Mouse (Mus musculus): ENCODE results near the gene Tnfsf4.

Tnfsf4 gene

GRCm38 (mm10) chr1:161394931-161395459 lies at the start of gene Tnfsf4:
Gene Tnfsf4, plus strand, starts transcription at chr1:161395409.
- DNase-seq (ENCODE audit: low spot score), result no peak

GRCm38 (mm10) chr1:161350981-161351380 lies 44.2 kb upstream of the Tnfsf4 start:
- DNase-seq (ENCODE audit: low spot score), result no peak

DNA sequence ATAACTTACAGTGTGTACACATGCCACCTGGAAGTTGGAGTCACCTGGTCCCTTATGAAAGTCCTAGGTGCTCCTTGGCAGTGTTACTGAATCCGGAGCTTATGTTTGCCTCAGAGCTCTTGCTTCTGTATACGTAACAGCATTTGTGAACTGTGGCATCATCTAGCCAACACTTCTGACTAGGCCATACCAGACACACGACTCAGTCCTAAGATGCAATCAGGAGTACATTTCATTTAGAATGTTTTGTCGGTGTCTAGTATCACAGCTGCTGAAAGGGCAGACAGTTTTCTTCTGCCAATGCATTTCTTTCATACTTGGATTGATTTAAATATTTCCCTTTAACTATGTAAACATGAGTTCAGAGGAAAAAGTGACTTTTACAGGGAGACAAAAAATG lies 30.2 kb upstream of the Tnfsf4 start:
- no peak for DNase-seq (ENCODE audit: low spot score)

DNA sequence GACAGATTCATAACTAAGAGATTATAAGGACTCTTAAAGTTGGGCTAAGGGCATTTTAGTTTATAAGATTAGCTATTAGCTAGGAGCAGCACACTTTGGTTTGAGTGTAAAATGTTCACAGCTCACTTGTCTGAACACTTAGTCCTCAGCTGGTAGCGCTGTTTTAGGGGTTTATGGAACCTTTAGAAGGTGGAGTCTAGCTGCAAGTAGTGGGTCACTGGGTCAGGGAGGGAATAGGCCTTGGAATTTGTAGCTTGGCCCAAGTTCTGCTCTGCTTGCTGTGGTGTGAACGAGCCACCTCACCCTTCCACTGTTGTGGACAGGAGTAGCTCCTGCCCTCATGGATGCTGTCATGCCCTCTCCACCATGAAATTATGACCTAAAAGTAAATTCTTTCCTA lies 23.3 kb upstream of the Tnfsf4 start:
- no peak for DNase-seq (ENCODE audit: low spot score)

- no peak for DNase-seq (ENCODE audit: low spot score)
Observed at GRCm38 (mm10) chr1:161375866-161376265, 19.3 kb upstream of the Tnfsf4 start.

DNA sequence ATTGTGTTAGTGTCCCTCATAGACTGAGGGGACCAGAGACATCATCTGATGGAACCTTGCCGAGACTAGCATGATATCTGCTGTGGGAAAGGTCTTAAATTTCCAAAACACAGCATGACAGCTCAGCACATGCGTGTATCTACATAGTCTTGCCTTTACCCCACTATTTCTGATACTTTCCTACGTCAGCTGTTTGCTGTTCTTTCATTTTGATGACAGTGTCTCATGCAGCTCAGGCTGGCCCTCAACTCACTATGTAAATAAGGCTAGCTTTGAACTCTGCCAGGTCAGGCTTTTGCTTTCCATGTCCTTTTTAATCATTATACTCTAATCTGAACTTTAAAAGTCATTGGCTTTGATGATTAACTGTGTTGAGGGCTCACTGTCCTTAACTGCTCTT lies 16.6 kb upstream of the Tnfsf4 start:
- DNase-seq (ENCODE audit: low spot score), result no peak

DNA sequence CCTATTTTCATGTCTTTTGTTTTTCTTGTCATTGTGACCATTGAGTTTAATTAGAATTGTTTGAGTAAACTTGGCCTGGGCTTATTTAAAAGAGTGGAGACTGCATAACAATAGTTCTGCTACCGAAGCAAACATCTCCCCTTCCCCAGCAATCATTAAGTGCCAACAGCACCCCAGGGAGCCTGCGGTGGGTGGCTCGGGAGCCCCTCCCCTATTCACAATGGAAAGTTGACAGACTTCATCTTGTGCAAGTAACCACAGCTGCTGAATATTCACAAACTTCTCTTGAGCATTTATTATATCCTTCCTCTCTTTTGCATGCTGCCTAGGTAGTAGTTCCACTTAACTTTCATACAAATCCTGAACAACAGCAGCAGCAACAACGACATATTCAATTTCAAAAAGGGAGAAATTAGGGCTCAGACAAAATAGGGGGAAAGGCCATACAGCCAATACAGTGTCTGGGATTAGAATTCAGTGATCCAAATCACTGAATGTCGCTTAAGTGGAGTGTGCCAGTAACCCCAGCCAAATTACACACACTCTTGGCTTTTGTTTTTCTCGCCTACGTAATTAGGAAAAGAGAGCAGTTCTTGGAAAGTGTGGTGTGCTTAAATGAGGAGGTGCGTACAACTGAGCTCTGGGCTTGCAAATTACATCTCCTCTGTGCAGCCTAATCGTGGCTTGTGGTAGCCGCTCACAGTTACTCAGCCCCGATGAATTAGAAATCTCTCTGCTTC lies 15.4 kb upstream of the Tnfsf4 start:
- no peak for DNase-seq (ENCODE audit: low spot score)

DNA sequence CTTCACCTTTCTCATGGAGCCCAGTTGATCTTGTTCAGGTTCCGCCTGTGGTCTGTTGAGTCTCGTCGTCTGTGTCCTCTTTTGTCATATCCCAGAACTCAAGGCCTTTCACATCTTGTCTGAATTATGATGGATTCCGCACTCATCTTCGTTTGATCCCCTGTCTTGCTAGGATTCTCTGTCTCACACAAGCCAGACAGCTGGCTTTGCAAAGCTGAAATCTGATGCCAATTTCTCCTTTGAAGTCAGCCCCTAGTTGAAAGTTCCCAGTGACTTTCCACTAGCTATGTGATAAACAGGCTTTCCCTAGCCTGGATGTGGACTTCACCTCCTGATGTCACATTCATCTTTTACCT lies 14.8 kb upstream of the Tnfsf4 start:
- no peak for DNase-seq (ENCODE audit: low spot score)

DNA sequence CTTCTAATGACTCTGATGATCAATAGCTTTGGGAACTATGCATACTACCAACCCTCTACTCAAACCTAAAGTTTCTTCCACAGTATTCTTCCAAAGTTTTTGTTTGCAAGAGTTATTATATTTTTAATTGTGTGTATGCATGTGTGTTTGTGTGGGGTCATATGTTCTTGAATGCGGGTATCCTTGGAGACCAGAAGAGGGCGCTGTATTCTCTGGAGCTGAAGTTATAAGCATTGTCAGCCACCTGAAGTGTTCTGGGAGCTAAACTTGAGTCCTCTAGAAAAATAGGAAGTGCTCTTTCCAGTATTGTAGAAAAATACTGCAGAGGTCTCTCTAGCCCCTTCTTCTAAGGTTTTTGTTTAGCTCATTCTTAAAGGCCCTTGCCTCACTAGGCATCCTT lies 5.1 kb upstream of the Tnfsf4 start:
- DNase-seq (ENCODE audit: low spot score), result peak; percentile 4

- no peak for DNase-seq (ENCODE audit: low spot score)
Observed at GRCm38 (mm10) chr1:161392906-161393305, 2.3 kb upstream of the Tnfsf4 start.

DNA sequence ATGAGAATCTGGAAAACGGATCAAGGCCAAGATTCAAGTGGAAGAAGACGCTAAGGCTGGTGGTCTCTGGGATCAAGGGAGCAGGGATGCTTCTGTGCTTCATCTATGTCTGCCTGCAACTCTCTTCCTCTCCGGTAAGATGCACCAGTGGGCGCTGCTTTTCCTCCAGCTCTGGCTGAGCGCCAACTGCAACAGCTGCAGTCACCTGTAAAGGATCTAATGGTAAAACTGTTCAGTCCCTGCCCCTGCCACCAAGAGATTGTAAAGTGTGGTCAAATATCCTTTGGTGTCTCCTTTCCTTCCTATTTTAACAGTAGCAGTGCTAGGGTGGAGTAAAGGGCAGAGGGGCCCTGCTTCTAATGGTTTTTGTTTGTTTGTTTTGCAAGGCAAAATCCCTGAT lies 401 bp downstream of the Tnfsf4 start:
- DNase-seq (ENCODE audit: low spot score), result no peak

DNA sequence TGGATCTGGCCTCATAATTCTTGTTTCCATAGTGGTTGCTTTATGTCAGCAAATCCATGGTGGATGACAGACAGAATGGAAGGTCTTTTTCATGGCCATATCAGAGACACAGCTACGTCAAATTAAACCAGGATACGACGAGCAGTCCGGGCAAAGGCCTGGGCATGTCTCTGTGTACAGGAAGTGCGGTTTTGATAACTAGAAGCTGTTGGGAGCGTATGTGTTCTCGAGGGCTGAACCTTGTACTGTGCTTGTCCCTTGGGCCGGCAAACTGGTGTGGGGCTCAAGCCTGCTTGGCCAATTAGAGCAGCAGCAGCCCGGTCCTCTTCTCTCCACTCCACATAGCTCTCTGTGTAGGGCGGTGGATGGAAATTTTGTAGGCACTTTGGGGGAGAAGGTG lies 1.1 kb downstream of the Tnfsf4 start:
- no peak for DNase-seq (ENCODE audit: low spot score)

DNA sequence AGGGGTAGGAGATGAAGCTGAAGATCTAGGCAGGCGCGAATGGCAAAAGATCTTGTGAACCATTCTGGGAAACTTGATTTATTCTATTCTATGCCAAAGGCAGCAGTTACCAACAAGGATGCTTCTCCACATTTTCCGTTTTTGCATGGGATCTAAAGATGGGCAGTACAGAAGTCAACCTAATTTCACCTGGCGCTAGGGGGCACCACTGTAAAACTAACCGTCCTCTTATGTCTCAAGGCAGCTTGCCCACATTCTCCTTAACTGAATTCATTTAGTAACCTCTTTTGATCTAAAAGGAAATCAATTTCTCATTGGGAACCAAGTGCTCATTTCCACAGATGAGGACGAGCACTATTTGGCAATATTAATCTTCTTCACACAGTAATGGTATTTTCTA lies 4.9 kb downstream of the Tnfsf4 start:
- DNase-seq (ENCODE audit: low spot score), result peak; percentile 11

DNA sequence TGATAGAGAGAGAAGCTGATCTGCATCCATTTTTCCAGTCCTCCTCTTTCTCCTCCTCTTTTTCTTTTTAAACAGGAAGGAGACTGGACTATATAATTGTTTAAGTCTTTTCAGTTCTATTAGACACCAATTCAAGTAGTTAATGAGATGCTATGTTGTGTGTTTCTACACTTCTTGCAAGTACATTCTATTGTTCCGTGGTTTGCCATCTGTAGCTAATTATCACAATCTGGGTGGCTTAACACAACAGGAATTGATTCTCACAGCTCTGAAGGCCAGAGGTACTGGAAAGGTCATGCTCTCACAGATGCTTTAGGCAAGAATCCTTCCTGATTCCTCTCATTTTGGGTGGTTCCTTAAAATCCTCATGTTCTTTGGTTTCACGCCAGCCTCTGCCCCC lies 7.9 kb downstream of the Tnfsf4 start:
- no peak for DNase-seq (ENCODE audit: low spot score)

DNA sequence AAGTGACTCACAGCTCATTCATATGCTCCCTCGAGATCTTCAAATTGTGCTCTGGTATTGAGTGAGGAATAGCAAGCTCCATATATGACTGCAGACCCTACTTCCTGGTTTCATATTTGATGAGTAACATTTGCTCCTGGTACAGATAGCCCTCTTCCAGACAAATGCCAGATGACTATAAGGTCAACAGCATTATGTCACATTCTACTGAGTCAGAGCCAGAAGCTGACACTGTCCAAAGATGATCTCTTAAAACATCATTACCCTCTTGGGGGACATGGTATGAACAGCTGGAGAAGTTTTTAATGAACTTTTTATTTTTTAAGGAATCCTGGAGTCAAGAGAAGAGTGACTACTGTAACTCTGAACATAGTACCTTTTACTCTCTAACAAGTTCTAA lies 11.3 kb downstream of the Tnfsf4 start:
- no peak for DNase-seq (ENCODE audit: low spot score)

DNA sequence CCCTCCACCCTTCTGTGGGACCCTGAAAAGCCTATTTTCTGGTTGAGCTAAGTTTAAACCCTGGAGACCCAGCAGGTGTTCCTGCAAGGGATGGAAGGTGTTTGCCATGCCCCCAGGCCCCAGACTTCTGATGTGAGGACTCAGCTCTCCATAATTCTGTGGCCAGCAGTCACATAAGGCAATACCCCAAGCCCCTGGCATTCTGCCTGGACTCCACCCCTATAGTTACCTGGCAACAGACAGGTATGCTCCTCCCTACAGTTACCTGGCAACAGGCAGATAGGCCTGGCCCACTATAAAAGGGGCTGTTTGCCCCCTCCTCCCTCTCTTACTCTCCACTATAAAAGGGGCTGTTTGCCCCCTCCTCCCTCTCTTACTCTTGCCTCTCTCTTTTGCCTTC lies 24.7 kb downstream of the Tnfsf4 start:
- DNase-seq (ENCODE audit: low spot score), result no peak

GRCm38 (mm10) chr1:161420646-161421045 lies 25.4 kb downstream of the Tnfsf4 start:
- no peak for DNase-seq (ENCODE audit: low spot score)

DNA sequence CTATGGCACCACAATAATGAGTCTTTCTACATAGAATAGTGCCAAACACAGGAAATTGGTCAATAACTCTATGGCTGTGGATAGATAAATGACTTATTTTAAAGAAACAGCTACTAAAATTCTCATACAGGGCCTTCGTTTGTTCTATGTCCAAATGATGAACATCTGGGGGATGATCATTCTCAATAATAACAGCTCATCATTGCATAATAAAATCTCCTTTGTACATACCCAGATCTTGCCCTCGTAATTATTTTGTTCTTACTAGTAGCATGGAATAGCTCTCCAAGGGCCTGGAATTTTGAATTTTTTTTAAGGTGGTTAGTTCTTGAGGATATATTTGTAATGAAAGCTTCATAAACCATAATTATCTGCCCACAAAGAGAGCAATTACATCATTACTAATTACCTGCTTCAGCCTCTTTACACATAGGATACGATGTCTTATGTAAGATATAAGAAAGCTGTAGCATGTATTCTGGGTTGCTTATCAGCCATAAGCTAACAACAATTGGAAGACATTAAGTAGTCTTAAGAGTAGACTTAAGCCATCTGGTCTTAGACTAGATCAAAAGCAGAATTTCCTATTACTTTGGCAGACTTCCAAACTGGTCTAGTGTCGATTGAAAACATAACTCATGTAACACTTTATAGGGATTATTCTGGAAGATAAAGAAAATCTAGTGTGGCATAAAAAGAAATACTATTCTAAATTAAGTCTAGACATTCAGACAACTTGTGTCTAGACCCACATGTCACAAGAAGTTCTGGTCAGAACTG lies 31.3 kb downstream of the Tnfsf4 start:
- DNase-seq (ENCODE audit: low spot score), result no peak

- DNase-seq (ENCODE audit: low spot score), result no peak
Observed at GRCm38 (mm10) chr1:161427057-161427311, 31.8 kb downstream of the Tnfsf4 start.

- DNase-seq (ENCODE audit: low spot score), result no peak
Observed at GRCm38 (mm10) chr1:161435781-161436180, 40.6 kb downstream of the Tnfsf4 start.

DNA sequence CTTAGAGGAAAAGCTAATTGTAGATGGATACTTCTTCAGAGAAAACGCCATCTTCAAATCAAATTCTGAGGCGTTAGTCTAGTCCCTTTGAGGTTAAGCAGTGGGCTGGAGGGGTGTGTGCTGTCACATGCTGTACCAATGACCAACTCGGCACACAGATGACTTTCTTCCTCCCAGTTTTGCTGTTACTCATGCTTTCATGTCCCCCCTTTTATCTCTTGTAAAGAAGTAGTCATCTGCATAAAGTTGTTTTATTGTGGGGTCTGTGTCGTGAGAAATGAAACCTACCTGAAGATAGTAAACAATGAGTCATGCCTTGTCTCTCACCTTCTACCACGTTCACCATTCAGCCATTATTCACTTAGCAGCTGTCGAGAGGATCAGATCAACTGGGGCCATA lies 41.3 kb downstream of the Tnfsf4 start:
- no peak for DNase-seq (ENCODE audit: low spot score)

GRCm38 (mm10) chr1:161444858-161445257 lies 49.6 kb downstream of the Tnfsf4 start:
- DNase-seq (ENCODE audit: low spot score), result no peak

GRCm38 (mm10) chr1:161451683-161452245 lies 56.6 kb downstream of the Tnfsf4 start:
- no peak for DNase-seq (ENCODE audit: low spot score)
